Mouse (Mus musculus): ENCODE data around the gene Fdxr.

DNA sequence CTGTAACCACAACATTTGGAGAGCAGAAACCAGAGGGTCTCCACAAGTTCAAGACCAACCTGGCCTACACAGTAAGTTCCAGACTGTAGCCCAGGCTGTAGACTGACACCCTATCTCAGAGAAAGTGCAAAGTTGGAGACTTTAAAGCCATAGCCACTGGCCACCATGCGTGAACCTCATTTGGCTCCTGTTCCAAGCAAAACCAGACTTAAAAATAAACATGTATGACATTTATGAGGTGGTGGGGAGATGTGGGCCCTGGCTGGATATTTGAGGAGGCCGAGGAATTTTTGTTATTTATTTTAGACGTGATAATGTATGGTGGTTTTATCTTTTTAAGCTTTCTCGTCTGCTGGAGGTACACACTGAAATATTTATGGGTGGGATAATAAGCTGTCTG lies 17.7 kb downstream of the Fdxr start:
- TF ChIP-seq USF1 (IDR thresholded peaks at IDR 0.05; ENCODE audit: low read depth) (no peak), POLR2A (IDR thresholded peaks at IDR 0.05; ENCODE audit: insufficient read length, low read depth) (no peak), TCF12 (IDR thresholded peaks at IDR 0.05; ENCODE audit: insufficient read depth, poor library complexity, severe bottlenecking) (no peak), MYOD1 (IDR thresholded peaks at IDR 0.05; ENCODE audit: control insufficient read depth in 1 of 3, insufficient read length in 2 of 3, low read depth in 2 of 3) (no peak), MAX (IDR thresholded peaks at IDR 0.05; ENCODE audit: low read depth) (no peak), POLR2AphosphoS2 (IDR thresholded peaks at IDR 0.05; ENCODE audit: insufficient read length, low read depth) (no peak), E2F4 (IDR thresholded peaks at IDR 0.05; ENCODE audit: insufficient read depth) (no peak), MYOG (IDR thresholded peaks at IDR 0.05; ENCODE audit: control insufficient read depth in 1 of 3, insufficient read depth in 1 of 3, insufficient read length in 2 of 3, low read depth in 2 of 3) (no peak), SRF (IDR thresholded peaks at IDR 0.05; ENCODE audit: control insufficient read depth, insufficient read length, low read depth) (no peak), REST (IDR thresholded peaks at IDR 0.05; ENCODE audit: insufficient read depth, insufficient read length) (no peak), CEBPB (IDR thresholded peaks at IDR 0.05; ENCODE audit: insufficient read depth, poor library complexity, severe bottlenecking) (no peak)
